Mouse (Mus musculus) forebrain, embryonic 13.5 days (tissue): ENCODE data around the gene Acsl1. TPM values are rescaled to one million over a fixed set of nuclear protein-coding genes. Genes with fewer than 3 reads are reported as not detected.

Experiments used
- ATAC-seq: fragments of 200-750 bp; cut with Nextera tagmentation; 2 replicates; pipeline ENCODE4 v1.8.0; 2017
- H3K27ac ChIP-seq: fragments of 300-500 bp; sonication (generic); 2 replicates; pipeline ENCODE4 v1.5.1; 2015; ENCODE audit warnings: inconsistent platforms, mild to moderate bottlenecking, moderate library complexity
- H3K27me3 ChIP-seq: fragments of 300-500 bp; sonication (generic); 2 replicates; pipeline ENCODE4 v1.6.1; 2015; ENCODE audit warnings: mild to moderate bottlenecking, inconsistent platforms
- H3K36me3 ChIP-seq: fragments of 300-500 bp; sonication (generic); 2 replicates; pipeline ENCODE4 v1.6.1; 2015; ENCODE audit warnings: mild to moderate bottlenecking, inconsistent platforms; ENCODE audit not compliant: poor library complexity, severe bottlenecking
- H3K4me1 ChIP-seq: fragments of 300-500 bp; sonication (generic); 2 replicates; pipeline ENCODE4 v1.6.1; 2015; ENCODE audit warnings: inconsistent platforms
- H3K4me2 ChIP-seq: fragments of 300-500 bp; sonication (generic); 2 replicates; pipeline ENCODE4 v1.6.1; 2015; ENCODE audit warnings: inconsistent platforms, mild to moderate bottlenecking, moderate library complexity
- H3K4me3 ChIP-seq: fragments of 300-500 bp; sonication (generic); 2 replicates; pipeline ENCODE4 v1.5.1; 2015; ENCODE audit warnings: mild to moderate bottlenecking, inconsistent platforms
- H3K9ac ChIP-seq: fragments of 300-500 bp; sonication (generic); 2 replicates; pipeline ENCODE4 v1.6.1; 2015; ENCODE audit warnings: mild to moderate bottlenecking, inconsistent platforms
- H3K9me3 ChIP-seq: fragments of 300-500 bp; sonication (generic); replicated peaks from 2 replicates; pipeline ENCODE4 v1.6.1; 2016; ENCODE audit warnings: inconsistent platforms
- whole genome bisulfite sequencing: fragments of 180-500 bp; shearing (Covaris S2); methylation state at CpG from one replicate; pipeline ENCODE4 v1.1.7; 2015; 5-methylcytosine and 5-hydroxymethylcytosine counted together
- polyA plus RNA-seq: library from polyadenylated mRNA; unstranded; fragments of >200 nt; fragmentation: Nextera tagmentation; extraction: Ambion mirVana; gene quantifications from 2 replicates; pipeline ENCODE4 v1.2.1, GENCODE M21; 2015

Acsl1 gene
- polyA plus RNA-seq, 1 experiment from 2014 or later, result 5.8 TPM

DNA sequence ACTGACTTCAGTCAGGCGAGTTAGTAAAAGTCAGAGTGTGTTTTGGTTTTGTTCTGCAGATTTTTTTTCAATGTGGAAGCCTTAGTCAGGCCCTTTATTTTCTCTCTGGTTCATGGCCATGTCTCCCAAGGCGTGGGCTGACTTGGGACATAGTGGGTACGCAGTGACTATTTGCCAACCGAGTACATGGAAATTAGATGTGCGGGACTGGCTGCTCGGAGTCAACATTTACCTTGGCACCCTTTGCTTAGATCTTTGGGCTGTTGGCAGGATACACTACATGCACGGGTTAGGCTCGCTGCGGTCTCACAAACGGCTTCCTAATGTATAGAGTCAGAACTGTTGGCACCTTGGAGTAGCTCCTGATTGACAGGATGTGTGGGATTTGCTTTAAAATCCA lies 7.9 kb downstream of the Acsl1 start:
- H3K4me3 ChIP-seq, result no peak overlapping the region
- no peaks in the 10 kb centered on the region for H3K9me3 ChIP-seq
- no peak overlapping the region for H3K4me2 ChIP-seq
- no peaks in the 10 kb centered on the region for H3K36me3 ChIP-seq
- H3K27ac ChIP-seq, result no peak overlapping the region
- 92% methylated on average over 10 of the region's 10 CpGs for WGBS
- H3K9ac ChIP-seq, result no peak overlapping the region
- 0 out of 2 replicates have a peak, but pooled peaks cover 8% of the 10 kb centered on the region for H3K4me1 ChIP-seq
- H3K27me3 ChIP-seq, result no peaks in the 10 kb centered on the region
- ATAC-seq, result no peak

DNA sequence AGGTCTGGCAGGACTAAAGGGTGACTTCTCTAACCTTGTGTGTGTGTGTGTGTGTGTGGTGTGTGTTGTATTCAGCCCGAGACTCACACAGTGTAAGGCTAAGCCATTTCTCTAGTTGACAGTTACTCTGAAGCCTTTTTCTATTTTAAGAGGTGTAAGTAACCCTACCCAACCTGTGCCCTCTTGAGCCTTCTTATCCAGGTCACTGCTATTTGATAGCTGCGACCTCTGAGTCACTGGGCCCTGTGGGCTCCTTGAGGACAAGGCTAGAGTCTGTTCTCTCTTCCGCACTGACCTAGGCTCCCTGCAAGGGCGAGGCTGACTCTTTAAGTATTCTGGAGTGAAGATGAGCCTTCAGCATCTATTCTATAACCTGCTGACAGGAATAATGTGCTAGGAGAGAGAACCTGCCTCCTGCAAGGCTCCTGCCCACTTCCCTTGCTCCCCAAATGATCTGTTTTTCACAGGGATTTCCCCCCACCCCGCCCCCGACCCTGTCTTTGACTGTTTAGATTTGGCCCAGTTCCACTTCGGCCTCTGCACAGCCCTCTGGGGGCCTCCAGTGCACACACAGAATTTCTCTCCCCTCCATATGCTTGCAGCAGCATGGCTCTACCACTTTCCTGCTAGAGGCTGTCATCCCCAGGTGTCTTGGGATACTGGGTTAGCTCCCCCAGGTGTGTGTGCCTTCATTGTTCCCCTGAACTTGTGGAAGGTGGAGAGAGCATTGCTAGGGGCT lies 9.1 kb downstream of the Acsl1 start:
- no peak overlapping the region for H3K27ac ChIP-seq
- H3K4me3 ChIP-seq, result no peak overlapping the region
- ATAC-seq, result no peak
- no peaks in the 10 kb centered on the region for H3K9me3 ChIP-seq
- 0 out of 2 replicates have a peak, but pooled peaks cover 8% of the 10 kb centered on the region for H3K4me1 ChIP-seq
- no peaks in the 10 kb centered on the region for H3K27me3 ChIP-seq
- no peak overlapping the region for H3K4me2 ChIP-seq
- H3K36me3 ChIP-seq, result no peaks in the 10 kb centered on the region
- 73% methylated on average over 7 of the region's 7 CpGs for WGBS
- no peak overlapping the region for H3K9ac ChIP-seq

DNA sequence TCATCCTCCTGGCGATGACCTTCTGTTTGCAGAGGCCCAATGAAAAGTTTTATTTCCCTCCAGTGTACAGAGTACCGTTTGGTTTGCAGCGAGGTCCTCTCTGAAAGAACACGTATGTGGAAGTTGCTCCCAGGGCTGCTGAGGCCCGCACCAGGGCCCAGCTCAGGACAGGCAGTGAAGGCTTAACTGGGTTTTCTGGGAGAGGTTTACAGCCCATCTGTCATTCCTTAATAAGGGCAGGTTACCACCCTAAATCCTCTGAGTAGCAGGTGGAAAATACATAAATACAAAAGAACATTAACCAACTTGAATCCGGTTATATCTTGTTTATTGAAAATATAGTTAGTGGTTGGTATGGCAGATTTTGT lies 9.7 kb downstream of the Acsl1 start:
- H3K27ac ChIP-seq, result no peak overlapping the region
- no peaks in the 10 kb centered on the region for H3K27me3 ChIP-seq
- 0 out of 2 replicates have a peak, but pooled peaks cover 8% of the 10 kb centered on the region for H3K4me1 ChIP-seq
- ATAC-seq, result no peak
- no peaks in the 10 kb centered on the region for H3K9me3 ChIP-seq
- H3K4me3 ChIP-seq, result no peak overlapping the region
- no peaks in the 10 kb centered on the region for H3K36me3 ChIP-seq
- no peak overlapping the region for H3K9ac ChIP-seq
- H3K4me2 ChIP-seq, result no peak overlapping the region
- WGBS, result 75% methylated on average over 6 of the region's 6 CpGs

DNA sequence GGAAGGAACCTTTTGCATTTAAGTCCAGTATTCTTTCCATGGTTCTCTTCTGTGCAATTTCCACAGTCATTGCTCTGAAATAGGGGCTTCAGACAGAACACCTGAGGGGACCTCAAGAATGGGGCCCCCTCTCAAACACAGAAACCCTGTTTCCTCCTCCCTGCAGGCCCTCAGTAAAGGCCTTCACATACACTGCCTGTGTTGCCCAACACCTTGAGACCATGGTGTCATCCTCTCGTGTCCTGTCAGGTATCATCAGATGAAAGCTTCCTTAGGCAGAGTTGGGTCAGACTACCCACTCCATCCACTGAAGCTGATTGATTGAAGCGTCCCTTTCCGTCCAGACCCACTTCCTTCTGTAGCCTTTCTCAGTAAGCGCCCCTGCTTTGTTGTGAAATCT lies 11.9 kb downstream of the Acsl1 start:
- Histone ChIP-seq H3K4me2 (no peak overlapping the region), H3K9me3 (no peaks in the 10 kb centered on the region), H3K9ac (no peak overlapping the region), H3K4me1 (peaks cover 12% of the 10 kb centered on the region), H3K27me3 (no peaks in the 10 kb centered on the region), H3K36me3 (no peaks in the 10 kb centered on the region), H3K27ac (no peak overlapping the region), H3K4me3 (no peak overlapping the region)
- ATAC-seq, result no peak
- 86% methylated on average over 4 of the region's 4 CpGs for WGBS

DNA sequence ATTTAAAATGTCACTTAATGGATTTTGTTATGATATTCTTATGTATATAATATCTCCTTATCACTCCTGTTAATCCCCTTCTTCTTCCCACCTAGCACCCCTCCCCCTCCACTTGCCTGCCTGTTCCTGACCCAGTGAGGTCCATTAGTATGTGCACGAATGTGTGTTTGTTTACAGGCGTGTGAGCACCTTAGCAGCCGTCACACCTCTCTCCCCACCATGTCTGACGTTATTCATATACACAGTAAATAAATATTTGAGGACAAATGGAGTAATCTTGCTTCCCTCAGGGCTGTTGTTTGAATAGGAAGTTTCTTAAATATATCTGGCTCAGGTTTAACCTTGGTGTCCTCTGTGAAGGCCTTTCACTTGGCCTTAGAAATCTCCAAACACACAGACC lies 12.4 kb downstream of the Acsl1 start:
- no peak overlapping the region for H3K9ac ChIP-seq
- no peak for ATAC-seq
- H3K36me3 ChIP-seq, result no peaks in the 10 kb centered on the region
- no peak overlapping the region for H3K4me3 ChIP-seq
- H3K27me3 ChIP-seq, result no peaks in the 10 kb centered on the region
- WGBS, result 84% methylated on average over 4 of the region's 4 CpGs
- no peak overlapping the region for H3K4me2 ChIP-seq
- peaks cover 17% of the 10 kb centered on the region for H3K4me1 ChIP-seq
- no peaks in the 10 kb centered on the region for H3K9me3 ChIP-seq
- H3K27ac ChIP-seq, result no peak overlapping the region

DNA sequence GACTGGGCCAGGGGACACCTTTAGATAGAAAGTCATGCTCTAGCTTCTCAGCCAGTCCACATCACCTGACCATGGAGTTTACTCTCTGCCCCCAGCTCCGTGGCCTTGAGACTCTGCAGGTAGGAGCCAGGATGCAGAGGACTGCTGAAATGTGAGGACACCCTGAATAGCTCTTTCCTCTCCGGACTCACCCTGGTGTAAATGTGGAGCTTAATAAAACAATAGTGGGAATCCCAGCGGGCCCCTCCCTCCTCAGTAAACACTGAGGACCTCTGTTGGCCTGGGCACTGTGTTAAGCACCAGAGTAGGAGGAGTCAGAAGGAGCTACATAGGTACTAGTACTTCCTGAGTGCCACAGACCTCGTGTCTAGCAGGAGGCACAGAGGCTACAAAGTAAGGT lies 13.2 kb downstream of the Acsl1 start:
- 45% methylated on average over 4 of the region's 4 CpGs for WGBS
- no peak overlapping the region for H3K9ac ChIP-seq
- H3K36me3 ChIP-seq, result no peaks in the 10 kb centered on the region
- H3K4me3 ChIP-seq, result no peak overlapping the region
- peaks cover 18% of the 10 kb centered on the region for H3K4me1 ChIP-seq
- ATAC-seq, result no peak
- H3K27ac ChIP-seq, result no peak overlapping the region
- H3K27me3 ChIP-seq, result no peaks in the 10 kb centered on the region
- no peaks in the 10 kb centered on the region for H3K9me3 ChIP-seq
- no peak overlapping the region for H3K4me2 ChIP-seq

DNA sequence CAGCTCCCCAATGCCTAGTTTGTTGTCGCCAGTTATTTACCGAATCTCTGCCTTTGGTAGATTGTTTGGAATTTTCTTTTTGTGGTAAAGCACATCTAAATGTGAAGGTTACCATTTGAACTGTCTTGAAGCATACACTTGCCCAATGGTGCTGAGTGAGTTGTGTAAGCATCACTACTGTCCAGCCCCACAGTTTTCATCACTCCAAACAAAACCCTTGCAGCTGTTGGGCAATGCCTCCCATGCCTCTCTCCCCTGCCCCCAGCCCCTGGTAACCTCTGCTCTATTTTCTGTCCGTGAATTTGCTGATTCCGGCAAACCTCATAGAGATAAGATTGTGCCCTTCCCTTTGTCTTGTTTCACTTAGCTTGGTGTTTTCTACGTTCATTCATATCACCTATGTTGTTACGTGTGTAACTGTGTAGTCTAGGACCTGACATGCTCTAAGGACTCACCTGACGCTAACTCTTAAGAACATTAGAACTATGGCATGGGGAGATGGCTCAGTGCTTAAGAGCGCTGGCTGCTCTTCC lies 14.2 kb downstream of the Acsl1 start:
- Histone ChIP-seq H3K9ac (no peak overlapping the region), H3K4me1 (peaks cover 16% of the 10 kb centered on the region), H3K36me3 (no peaks in the 10 kb centered on the region), H3K4me2 (no peak overlapping the region), H3K27ac (no peak overlapping the region), H3K9me3 (no peaks in the 10 kb centered on the region), H3K4me3 (no peak overlapping the region), H3K27me3 (no peaks in the 10 kb centered on the region)
- 92% methylated on average over 8 of the region's 8 CpGs for WGBS
- no peak for ATAC-seq

DNA sequence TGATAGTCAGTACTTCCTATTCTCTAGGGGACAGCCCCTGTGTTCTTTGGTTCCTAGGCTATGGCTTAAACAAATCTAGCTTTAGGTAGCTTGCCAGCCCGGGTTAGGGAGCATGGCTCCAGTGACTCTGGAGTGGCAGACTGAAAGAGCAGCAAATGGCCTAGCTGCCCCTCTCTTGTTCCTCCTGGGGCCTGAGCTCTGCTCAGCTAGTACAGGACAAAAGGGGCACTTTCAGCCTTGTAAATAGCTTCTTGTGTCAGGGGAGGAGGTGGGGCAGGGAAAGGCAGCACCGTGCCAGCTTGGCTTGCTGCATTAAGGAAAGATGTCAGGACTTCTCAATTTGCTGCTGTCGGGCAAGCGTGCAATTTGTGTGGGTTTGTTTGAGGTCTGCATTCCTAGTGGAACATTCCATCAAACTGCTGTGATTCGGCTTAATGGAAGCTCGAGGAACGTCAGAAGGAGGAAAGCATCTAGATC lies 17.3 kb downstream of the Acsl1 start:
- Histone ChIP-seq H3K27me3 (no peaks in the 10 kb centered on the region), H3K9ac (no peak overlapping the region), H3K27ac (no peak overlapping the region), H3K4me3 (no peak overlapping the region), H3K4me1 (peaks cover 10% of the 10 kb centered on the region), H3K4me2 (no peak overlapping the region), H3K36me3 (no peaks in the 10 kb centered on the region), H3K9me3 (no peaks in the 10 kb centered on the region)
- ATAC-seq, result 0 out of 2 replicates have a peak, but pooled peaks have one; percentile 57
- WGBS, result 22% methylated on average over 7 of the region's 7 CpGs

DNA sequence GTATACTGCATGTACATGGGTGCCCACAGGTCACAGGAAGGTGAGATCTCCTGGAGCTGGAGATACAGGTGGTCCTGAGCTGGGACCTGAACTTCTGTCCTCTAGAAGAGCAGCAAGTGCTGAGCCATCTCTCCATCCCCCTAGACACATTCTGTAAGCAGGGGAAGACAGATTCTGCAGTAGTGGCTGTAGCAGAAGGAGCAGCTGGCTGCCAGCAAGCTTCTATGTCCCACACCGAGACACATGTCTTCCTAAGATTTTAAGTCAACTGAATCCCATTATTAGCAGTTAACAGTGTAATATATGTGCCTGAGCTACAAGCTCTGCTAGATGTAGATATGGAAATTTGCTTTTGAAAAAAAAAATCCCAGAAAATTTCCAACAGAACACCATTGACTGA lies 18.4 kb downstream of the Acsl1 start:
- no peaks in the 10 kb centered on the region for H3K27me3 ChIP-seq
- no peak overlapping the region for H3K4me2 ChIP-seq
- 72% methylated on average over 1 of the region's 1 CpGs for WGBS
- no peak overlapping the region for H3K9ac ChIP-seq
- no peak overlapping the region for H3K27ac ChIP-seq
- H3K9me3 ChIP-seq, result no peaks in the 10 kb centered on the region
- no peak overlapping the region for H3K4me3 ChIP-seq
- H3K4me1 ChIP-seq, result peaks cover 10% of the 10 kb centered on the region
- no peak for ATAC-seq
- H3K36me3 ChIP-seq, result no peaks in the 10 kb centered on the region

DNA sequence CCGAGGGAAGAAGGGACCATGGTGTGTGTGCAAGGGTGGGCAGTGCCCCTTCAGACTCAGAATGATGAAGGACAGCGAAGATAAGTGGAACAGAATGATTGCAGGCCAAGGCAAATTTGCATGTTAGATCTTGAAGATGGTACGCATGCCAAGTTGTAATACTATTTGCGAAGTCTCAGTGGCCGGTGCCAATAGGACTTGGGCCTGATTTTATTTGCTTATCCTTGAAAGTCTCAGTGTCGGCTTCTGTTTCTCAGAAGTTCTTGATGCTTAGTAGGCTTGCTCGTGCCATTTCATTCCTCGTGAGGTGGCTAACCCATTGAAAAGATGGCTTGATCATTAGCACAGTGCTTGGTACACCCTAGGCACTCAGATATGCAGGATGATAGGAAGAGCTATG lies 19.4 kb downstream of the Acsl1 start:
- Histone ChIP-seq H3K4me2 (no peak overlapping the region), H3K27ac (no peak overlapping the region), H3K4me3 (no peak overlapping the region), H3K9ac (no peak overlapping the region), H3K4me1 (peaks cover 10% of the 10 kb centered on the region), H3K36me3 (no peaks in the 10 kb centered on the region), H3K27me3 (no peaks in the 10 kb centered on the region), H3K9me3 (no peaks in the 10 kb centered on the region)
- ATAC-seq, result no peak
- WGBS, result 95% methylated on average over 8 of the region's 8 CpGs

DNA sequence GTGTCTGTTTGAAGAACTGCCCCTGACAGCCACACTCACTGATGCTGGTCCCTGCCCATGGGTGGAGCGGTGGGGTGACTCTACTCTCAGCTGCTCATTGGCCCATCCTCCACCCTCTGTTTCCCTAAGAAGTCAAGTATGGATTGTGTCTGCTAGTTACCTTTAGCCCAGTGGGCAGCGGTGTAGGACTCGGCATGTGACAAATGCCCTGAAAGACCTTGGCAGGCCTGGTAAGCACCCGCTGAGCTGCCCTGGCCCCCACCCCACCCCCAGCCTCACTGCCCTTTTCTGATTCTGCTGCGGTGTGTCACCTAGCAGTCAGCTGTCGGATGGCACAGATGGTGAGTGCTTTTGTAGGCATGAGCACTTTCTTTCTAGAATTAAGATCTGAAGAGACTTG lies 20.0 kb downstream of the Acsl1 start:
- Histone ChIP-seq H3K4me2 (no peak overlapping the region), H3K27me3 (no peaks in the 10 kb centered on the region), H3K4me3 (no peak overlapping the region), H3K36me3 (no peaks in the 10 kb centered on the region), H3K4me1 (peaks cover 10% of the 10 kb centered on the region), H3K9ac (no peak overlapping the region), H3K27ac (no peak overlapping the region), H3K9me3 (no peaks in the 10 kb centered on the region)
- 84% methylated on average over 6 of the region's 6 CpGs for WGBS
- ATAC-seq, result no peak

DNA sequence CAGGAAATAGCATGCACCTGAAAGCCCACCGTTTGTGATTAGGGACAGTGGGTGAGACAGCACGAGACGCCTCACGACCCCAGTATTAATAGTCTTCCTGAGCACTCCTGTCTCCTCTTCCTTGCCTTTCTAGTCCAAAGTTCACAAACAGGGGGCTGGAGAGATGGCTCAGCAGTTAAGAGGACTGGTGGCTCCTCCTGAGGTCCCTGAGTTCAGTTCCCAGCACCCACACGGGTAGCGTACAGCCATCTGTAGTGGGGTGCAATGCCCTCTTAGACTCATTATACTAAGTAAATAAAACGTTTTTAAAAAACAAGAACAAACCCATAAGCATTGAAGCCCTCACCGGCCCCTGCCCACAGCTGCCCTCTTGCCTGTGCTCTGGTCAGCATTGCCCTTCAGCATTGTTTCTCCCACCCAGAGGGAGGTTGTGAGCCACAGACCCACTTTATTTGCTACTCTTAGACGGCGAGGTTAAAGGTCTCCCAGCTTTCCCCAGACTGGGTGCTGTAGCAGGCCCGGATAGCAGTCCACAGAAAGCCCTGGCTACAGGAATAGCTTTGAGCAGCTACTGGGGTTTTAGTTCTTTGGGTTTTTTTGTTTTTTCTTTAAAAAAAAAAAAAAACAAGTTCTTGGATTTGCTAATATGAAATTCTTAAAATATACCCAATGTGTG lies 22.8 kb downstream of the Acsl1 start:
- WGBS, result 86% methylated on average over 11 of the region's 11 CpGs
- Histone ChIP-seq H3K9ac (no peak overlapping the region), H3K4me3 (no peak overlapping the region), H3K36me3 (no peaks in the 10 kb centered on the region), H3K27me3 (no peaks in the 10 kb centered on the region), H3K27ac (no peak overlapping the region), H3K4me2 (no peak overlapping the region), H3K9me3 (no peaks in the 10 kb centered on the region), H3K4me1 (no peaks in the 10 kb centered on the region)
- no peak for ATAC-seq
